Mouse (Mus musculus) thymus, adult 2 months (tissue): ENCODE measurements around the gene Insc. TPM values are rescaled to one million over a fixed set of nuclear protein-coding genes. Genes with fewer than 3 reads are reported as not detected.

Source experiments
- DNase-seq: peaks from one replicate; pipeline ENCODE4 v3.0.0; 2021
- H3K27ac ChIP-seq: fragments of 200-500 bp; 2 replicates; pipeline ENCODE4 v1.5.1; 2012; ENCODE audit warnings: low read length, control low read depth; ENCODE audit not compliant: control insufficient read depth, insufficient read depth
- H3K27me3 ChIP-seq: fragments of 200-500 bp; 2 replicates; pipeline ENCODE4 v1.6.1; 2012; ENCODE audit warnings: mild to moderate bottlenecking, low read length, moderate library complexity, mixed read lengths; ENCODE audit not compliant: control insufficient read depth, insufficient read depth
- H3K36me3 ChIP-seq: fragments of 200-500 bp; 2 replicates; pipeline ENCODE4 v1.6.1; 2012; ENCODE audit warnings: mild to moderate bottlenecking, low read length, moderate library complexity; ENCODE audit not compliant: control insufficient read depth, insufficient read depth
- H3K4me1 ChIP-seq: fragments of 200-500 bp; replicated peaks from 2 replicates; pipeline ENCODE4 v1.6.1; 2012; ENCODE audit warnings: low read length; ENCODE audit not compliant: control insufficient read depth, insufficient read depth
- H3K4me3 ChIP-seq: fragments of 200-500 bp; 2 replicates; pipeline ENCODE4 v1.5.1; 2012; ENCODE audit warnings: mild to moderate bottlenecking, low read length, control low read depth, moderate library complexity; ENCODE audit not compliant: control insufficient read depth, insufficient read depth
- CTCF ChIP-seq: fragments of 200-500 bp; IDR thresholded peaks from 2 replicates; pipeline ENCODE4 v1.5.1; 2012; ENCODE audit warnings: mild to moderate bottlenecking, control low read depth, low read length, moderate library complexity, borderline replicate concordance; ENCODE audit not compliant: control insufficient read depth, poor library complexity, insufficient read depth; ENCODE audit errors: extremely low read depth
- POLR2A ChIP-seq: fragments of 200-500 bp; IDR thresholded peaks from 2 replicates; pipeline ENCODE4 v1.6.1; 2012; ENCODE audit warnings: mild to moderate bottlenecking, low read length, control low read depth, moderate library complexity; ENCODE audit not compliant: control insufficient read depth, poor library complexity, insufficient read depth; ENCODE audit errors: extremely low read depth
- WGBS: fragments of 180-500 bp; shearing (Covaris S2); methylation state at CpG from one replicate; pipeline ENCODE4 v1.1.7; 2018; 5-methylcytosine and 5-hydroxymethylcytosine counted together
- polyA plus RNA-seq: library from polyadenylated mRNA; depleted of rRNA; stranded (reverse); fragments of >200 nt; gene quantifications from 2 replicates; pipeline ENCODE4 v1.2.3, GENCODE M21; 2012

Insc gene
- polyA plus RNA-seq, 1 experiment = 0.55 TPM

- Histone ChIP-seq H3K4me3 (no peak overlapping the region), H3K27ac (no peak overlapping the region), H3K36me3 (no peaks in the 10 kb centered on the region), H3K4me1 (no peaks in the 10 kb centered on the region), H3K27me3 (no peaks in the 10 kb centered on the region)
- TF ChIP-seq CTCF (no peak), POLR2A (no peak)
- 89% methylated on average over 3 of the region's 3 CpGs for WGBS
- DNase-seq = no peak
Observed at GRCm38 (mm10) chr7:114860858-114861523, 117.5 kb downstream of the Insc start.

- no peaks in the 10 kb centered on the region for H3K36me3 ChIP-seq
- H3K27ac ChIP-seq = no peak overlapping the region
- TF ChIP-seq POLR2A = no peak
- TF ChIP-seq CTCF = no peak
- H3K4me1 ChIP-seq = no peaks in the 10 kb centered on the region
- H3K27me3 ChIP-seq = no peaks in the 10 kb centered on the region
- 70% methylated on average over 3 of the region's 3 CpGs for WGBS
- DNase-seq = no peak
- no peak overlapping the region for H3K4me3 ChIP-seq
Observed at GRCm38 (mm10) chr7:114873315-114874012, 130.0 kb downstream of the Insc start.

- Histone ChIP-seq H3K4me1 (no peaks in the 10 kb centered on the region), H3K27ac (no peak overlapping the region), H3K27me3 (no peaks in the 10 kb centered on the region), H3K36me3 (no peaks in the 10 kb centered on the region), H3K4me3 (no peak overlapping the region)
- no peak for DNase-seq
- WGBS = 9% methylated on average over 6 of the region's 6 CpGs
- TF ChIP-seq CTCF = no peak
- no peak for TF ChIP-seq POLR2A
Observed at GRCm38 (mm10) chr7:114874032-114874441, 130.5 kb downstream of the Insc start.

- whole genome bisulfite sequencing = 96% methylated on average over 2 of the region's 2 CpGs
- no peaks in the 10 kb centered on the region for H3K27me3 ChIP-seq
- no peaks in the 10 kb centered on the region for H3K36me3 ChIP-seq
- no peak for DNase-seq
- no peaks in the 10 kb centered on the region for H3K4me1 ChIP-seq
- no peak overlapping the region for H3K27ac ChIP-seq
- TF ChIP-seq CTCF (no peak), POLR2A (no peak)
- H3K4me3 ChIP-seq = no peak overlapping the region
Observed at GRCm38 (mm10) chr7:114874579-114874978, 131.1 kb downstream of the Insc start.

GRCm38 (mm10) chr7:114883602-114884001, 140.1 kb downstream of the Insc start:
- no peak overlapping the region for H3K4me3 ChIP-seq
- DNase-seq = no peak
- H3K27me3 ChIP-seq = no peaks in the 10 kb centered on the region
- no peak for TF ChIP-seq CTCF
- no peak for TF ChIP-seq POLR2A
- no peaks in the 10 kb centered on the region for H3K36me3 ChIP-seq
- no peak overlapping the region for H3K27ac ChIP-seq
- H3K4me1 ChIP-seq = no peaks in the 10 kb centered on the region
- WGBS = 96% methylated on average over 2 of the region's 2 CpGs

- H3K4me1 ChIP-seq = no peaks in the 10 kb centered on the region
- WGBS = 93% methylated on average over 4 of the region's 4 CpGs
- H3K27me3 ChIP-seq = no peaks in the 10 kb centered on the region
- TF ChIP-seq POLR2A (no peak), CTCF (no peak)
- no peak overlapping the region for H3K27ac ChIP-seq
- no peak for DNase-seq
- no peaks in the 10 kb centered on the region for H3K36me3 ChIP-seq
- no peak overlapping the region for H3K4me3 ChIP-seq
Observed at GRCm38 (mm10) chr7:114886933-114887332, 143.4 kb downstream of the Insc start.

GRCm38 (mm10) chr7:114890215-114890614, 146.7 kb downstream of the Insc start:
- no peak for TF ChIP-seq CTCF
- no peak for TF ChIP-seq POLR2A
- no peak for DNase-seq
- no peak overlapping the region for H3K27ac ChIP-seq
- no peaks in the 10 kb centered on the region for H3K36me3 ChIP-seq
- no peaks in the 10 kb centered on the region for H3K27me3 ChIP-seq
- no peaks in the 10 kb centered on the region for H3K4me1 ChIP-seq
- 98% methylated on average over 4 of the region's 4 CpGs for WGBS
- H3K4me3 ChIP-seq = no peak overlapping the region
